Mouse (Mus musculus) lung, postnatal 0 days (tissue): Measurements from ENCODE around the gene Olfr1443. TPM values are rescaled to one million over a fixed set of nuclear protein-coding genes. Genes with fewer than 3 reads are reported as not detected.
"Not testable (repeated sequence)": the region's sequence is repeated elsewhere in the genome, so short reads cannot be mapped to it uniquely, and the experiment has no call there.

Experiments
- ATAC-seq: fragments of 200-750 bp; cut with Nextera tagmentation; 2 replicates; pipeline ENCODE4 v1.8.0; 2017; ENCODE audit warnings: moderate library complexity
- DNase-seq: peaks from one replicate; pipeline ENCODE4 v3.0.0-alpha.2; 2016; ENCODE audit warnings: low spot score
- H3K27ac ChIP-seq: fragments of 300-500 bp; sonication (generic); 2 replicates; pipeline ENCODE4 v1.5.1; 2014; ENCODE audit warnings: antibody characterized with exemption, mild to moderate bottlenecking, low read length, mixed read lengths
- H3K27me3 ChIP-seq: fragments of 300-500 bp; sonication (generic); replicated peaks from 2 replicates; pipeline ENCODE4 v1.6.1; 2014; ENCODE audit warnings: low read length, mixed read lengths; ENCODE audit not compliant: insufficient read depth
- H3K36me3 ChIP-seq: fragments of 300-500 bp; sonication (generic); 2 replicates; pipeline ENCODE4 v1.6.1; 2014; ENCODE audit warnings: low read length, mixed read lengths; ENCODE audit not compliant: insufficient read depth
- H3K4me1 ChIP-seq: fragments of 300-500 bp; sonication (generic); 2 replicates; pipeline ENCODE4 v1.6.1; 2014; ENCODE audit warnings: antibody characterized with exemption, low read depth, low read length, mixed read lengths; ENCODE audit not compliant: insufficient read depth
- H3K4me2 ChIP-seq: fragments of 300-500 bp; sonication (generic); replicated peaks from 2 replicates; pipeline ENCODE4 v1.6.1; 2014; ENCODE audit warnings: low read depth, mild to moderate bottlenecking, low read length, moderate library complexity, mixed read lengths
- H3K4me3 ChIP-seq: fragments of 300-500 bp; sonication (generic); 2 replicates; pipeline ENCODE4 v1.5.1; 2014; ENCODE audit warnings: low read depth, low read length
- H3K9ac ChIP-seq: fragments of 300-500 bp; sonication (generic); replicated peaks from 2 replicates; pipeline ENCODE4 v1.6.1; 2014; ENCODE audit warnings: low read depth, mild to moderate bottlenecking
- H3K9me3 ChIP-seq: fragments of 300-500 bp; sonication (generic); 2 replicates; pipeline ENCODE4 v1.6.1; 2016; ENCODE audit warnings: low read length, mixed read lengths
- CTCF ChIP-seq: IDR thresholded peaks from 2 replicates; pipeline ENCODE4 v1.5.1; 2016; ENCODE audit warnings: antibody characterized with exemption, mild to moderate bottlenecking
- EP300 ChIP-seq: IDR thresholded peaks from 2 replicates; pipeline ENCODE4 v1.6.1; 2016; ENCODE audit warnings: antibody characterized with exemption, mild to moderate bottlenecking, control low read depth
- WGBS: fragments of 180-500 bp; shearing (Covaris S2); extraction: QIAGEN DNeasy Blood & Tissue Kit; methylation state at CpG from one replicate; pipeline ENCODE4 v1.1.7; 2014; 5-methylcytosine and 5-hydroxymethylcytosine counted together
- polyA plus RNA-seq: library from polyadenylated mRNA; unstranded; fragments of >200 nt; fragmentation: Nextera tagmentation; extraction: Ambion mirVana; gene quantifications from 2 replicates; pipeline ENCODE4 v1.2.1, GENCODE M21; 2015

The Olfr1443 gene
- polyA plus RNA-seq, 1 experiment from 2014 or later: not detected

- WGBS: 76% methylated on average over 1 of the region's 1 CpGs
These were observed 11.8 kb upstream of the Olfr1443 start for GRCm38 (mm10) chr19:12666156-12666555.

GRCm38 (mm10) chr19:12668601-12669000, 9.3 kb upstream of the Olfr1443 start:
- H3K27ac ChIP-seq, ATAC-seq, H3K9ac ChIP-seq, DNase-seq, H3K4me1 ChIP-seq, H3K9me3 ChIP-seq, H3K27me3 ChIP-seq, H3K36me3 ChIP-seq, H3K4me3 ChIP-seq, H3K4me2 ChIP-seq: not testable (repeated sequence)
- WGBS: 94% methylated on average over 3 of the region's 3 CpGs

More at GRCm38 (mm10) chr19:12666156-12666555, 11.8 kb upstream of the Olfr1443 start:
- ATAC-seq (no peak), DNase-seq (no peak)
- Histone ChIP-seq H3K27ac (no peak overlapping the region), H3K9ac (no peak overlapping the region), H3K27me3 (no peaks in the 10 kb centered on the region), H3K4me3 (no peak overlapping the region), H3K4me1 (no peaks in the 10 kb centered on the region), H3K36me3 (no peaks in the 10 kb centered on the region), H3K9me3 (no peaks in the 10 kb centered on the region), H3K4me2 (no peak overlapping the region)
- TF ChIP-seq EP300 (no peak), CTCF (no peak)

DNA sequence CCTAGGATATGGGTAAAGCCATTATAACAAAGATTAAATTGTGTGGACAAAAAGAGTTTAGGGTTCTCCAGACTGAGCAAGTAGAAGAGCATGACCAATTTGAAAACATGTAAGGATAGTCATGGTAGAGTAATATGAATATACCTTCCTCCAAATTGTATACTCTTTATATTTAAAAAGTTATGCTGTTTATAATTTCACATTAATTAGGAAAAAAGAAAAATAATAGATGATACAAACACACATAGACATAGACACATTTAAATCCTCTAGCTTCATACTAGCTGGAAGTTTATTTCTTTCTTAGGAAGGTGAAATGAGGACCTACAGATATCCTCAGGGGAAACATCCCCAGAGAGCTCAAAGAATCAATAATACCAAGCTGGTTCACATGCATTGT, 7.8 kb upstream of the Olfr1443 start, which contains the start of gene Olfr1442:
Olfr1442 (plus strand) TSS at position 301 of the 400 bp plus-strand sequence.
- TF ChIP-seq EP300: no peak
- no peak for TF ChIP-seq CTCF
- no peaks in the 10 kb centered on the region for H3K27me3 ChIP-seq
- no peak within 1 kb of the TSS for H3K9ac ChIP-seq
- ATAC-seq (no peak), DNase-seq (no peak)
- no peaks in the 10 kb centered on the region for H3K4me1 ChIP-seq
- no peak within 1 kb of the TSS for H3K27ac ChIP-seq
- H3K4me3 ChIP-seq: no peak within 1 kb of the TSS
- no peaks in the 10 kb centered on the region for H3K36me3 ChIP-seq
- H3K4me2 ChIP-seq: no peak within 1 kb of the TSS
- H3K9me3 ChIP-seq: no peaks in the 10 kb centered on the region

- Histone ChIP-seq H3K27me3 (no peaks in the 10 kb centered on the region), H3K9me3 (no peaks in the 10 kb centered on the region), H3K36me3 (no peaks in the 10 kb centered on the region), H3K27ac (no peak overlapping the region), H3K9ac (no peak overlapping the region), H3K4me3 (no peak overlapping the region), H3K4me2 (no peak overlapping the region), H3K4me1 (no peaks in the 10 kb centered on the region)
- WGBS: 76% methylated on average over 4 of the region's 4 CpGs
- ATAC-seq (no peak), DNase-seq (no peak)
- TF ChIP-seq EP300: no peak
- TF ChIP-seq CTCF: no peak
These were observed 6.9 kb upstream of the Olfr1443 start for GRCm38 (mm10) chr19:12671051-12671450.

- Histone ChIP-seq H3K4me3 (no peak overlapping the region), H3K4me2 (no peak overlapping the region), H3K9ac (no peak overlapping the region), H3K9me3 (no peaks in the 10 kb centered on the region), H3K27me3 (no peaks in the 10 kb centered on the region), H3K36me3 (no peaks in the 10 kb centered on the region), H3K27ac (no peak overlapping the region), H3K4me1 (no peaks in the 10 kb centered on the region)
- no peak for DNase-seq
- no peak for ATAC-seq
- TF ChIP-seq EP300 (no peak), CTCF (no peak)
These were observed 6.7 kb downstream of the Olfr1443 start for GRCm38 (mm10) chr19:12684638-12685037.

DNA sequence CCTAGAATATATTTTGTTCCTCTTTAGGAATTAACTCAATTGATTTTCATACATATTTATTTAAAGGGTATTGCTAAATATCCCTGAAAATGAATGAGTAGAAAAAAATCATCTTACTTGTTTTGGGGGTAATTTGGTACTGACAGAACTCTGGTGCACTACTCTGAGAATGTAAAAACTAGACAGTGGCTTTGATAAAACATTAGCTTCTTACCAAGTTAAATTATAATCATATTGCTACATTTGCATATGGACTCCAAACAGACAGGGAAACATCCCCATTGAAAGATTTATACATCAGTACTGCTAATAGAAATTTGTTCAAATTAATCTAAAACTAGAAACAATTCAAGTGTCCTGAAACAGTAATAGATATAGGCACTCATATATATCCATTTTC, 7.3 kb downstream of the Olfr1443 start:
- TF ChIP-seq CTCF (no peak), EP300 (no peak)
- no peak overlapping the region for H3K9ac ChIP-seq
- no peaks in the 10 kb centered on the region for H3K4me1 ChIP-seq
- H3K4me2 ChIP-seq: no peak overlapping the region
- H3K4me3 ChIP-seq: no peak overlapping the region
- H3K27me3 ChIP-seq: no peaks in the 10 kb centered on the region
- H3K9me3 ChIP-seq: no peaks in the 10 kb centered on the region
- no peak for DNase-seq
- no peak overlapping the region for H3K27ac ChIP-seq
- no peak for ATAC-seq
- no peaks in the 10 kb centered on the region for H3K36me3 ChIP-seq

DNA sequence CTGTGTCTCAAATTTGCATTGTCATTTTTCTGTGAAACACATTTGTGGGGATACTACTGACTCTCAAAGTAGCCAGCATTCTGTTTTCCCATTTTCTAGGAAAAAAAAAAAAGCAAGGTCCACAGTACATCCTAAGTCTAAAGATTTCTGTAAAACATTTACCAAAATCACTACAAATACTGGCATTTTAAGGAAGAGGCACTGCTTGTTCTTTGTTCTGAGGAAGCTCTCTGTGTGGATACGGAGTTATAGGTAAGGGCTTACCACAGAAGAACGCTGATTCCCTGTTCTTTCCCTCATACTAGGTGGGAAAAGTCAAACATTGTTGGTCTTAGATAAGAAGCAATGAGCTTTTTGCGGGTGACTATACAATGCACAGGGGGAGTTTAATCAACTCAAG, 17.7 kb downstream of the Olfr1443 start, which contains the start of gene Keg1:
Keg1 (plus strand) TSS at position 197 of the 400 bp plus-strand sequence.
- H3K4me3 ChIP-seq: no peak within 1 kb of the TSS
- H3K4me1 ChIP-seq: no peaks in the 10 kb centered on the region
- H3K27me3 ChIP-seq: no peaks in the 10 kb centered on the region
- no peak for TF ChIP-seq CTCF
- no peak for TF ChIP-seq EP300
- no peaks in the 10 kb centered on the region for H3K36me3 ChIP-seq
- WGBS: 56% methylated on average over 3 of the region's 3 CpGs
- no peak within 1 kb of the TSS for H3K27ac ChIP-seq
- H3K9ac ChIP-seq: no peak within 1 kb of the TSS
- no peaks in the 10 kb centered on the region for H3K9me3 ChIP-seq
- no peak within 1 kb of the TSS for H3K4me2 ChIP-seq
- DNase-seq (no peak), ATAC-seq (no peak)
